Mouse (Mus musculus): ENCODE data around the gene Hist1h2ai. TPM values are rescaled to one million over a fixed set of nuclear protein-coding genes. Genes with fewer than 3 reads are reported as not detected.
"Not testable (repeated sequence)": the region's sequence is repeated elsewhere in the genome, so short reads cannot be mapped to it uniquely, and the experiment has no call there.

The Hist1h2ai gene
- polyA plus RNA-seq, 1 experiment from 2014 or later, result 11.4 TPM

DNA sequence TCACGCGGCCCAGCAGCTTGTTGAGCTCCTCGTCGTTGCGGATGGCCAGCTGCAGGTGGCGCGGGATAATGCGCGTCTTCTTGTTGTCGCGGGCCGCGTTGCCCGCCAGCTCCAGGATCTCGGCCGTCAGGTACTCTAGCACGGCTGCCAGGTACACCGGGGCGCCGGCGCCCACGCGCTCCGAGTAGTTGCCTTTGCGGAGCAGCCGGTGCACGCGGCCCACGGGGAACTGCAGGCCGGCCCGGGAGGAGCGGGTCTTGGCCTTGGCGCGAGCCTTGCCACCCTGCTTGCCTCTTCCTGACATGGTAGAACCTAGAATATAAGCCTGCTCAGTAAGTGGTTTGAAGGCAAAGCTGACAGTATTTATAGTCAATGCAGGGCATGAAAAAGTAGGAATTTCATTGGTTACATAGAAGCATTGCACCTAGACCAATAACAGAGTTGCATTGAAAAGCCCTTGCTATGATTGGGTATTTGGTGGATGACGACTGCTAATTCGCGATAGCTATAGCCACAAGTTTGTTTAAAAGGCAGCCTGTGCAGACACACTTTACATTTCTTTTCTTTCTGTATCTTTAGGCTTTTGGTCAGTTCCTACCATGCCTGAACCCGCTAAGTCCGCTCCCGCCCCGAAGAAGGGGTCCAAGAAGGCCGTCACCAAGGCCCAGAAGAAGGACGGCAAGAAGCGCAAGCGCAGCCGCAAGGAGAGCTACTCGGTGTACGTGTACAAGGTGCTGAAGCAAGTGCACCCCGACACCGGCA is 37.5 kb downstream of the Hist1h2ai start, which contains the start of the genes Hist1h2ak and Hist1h2bn:
Gene Hist1h2ak, minus strand, starts transcription at position 304 of the 762 bp plus-strand sequence.
Gene Hist1h2bn, plus strand, starts transcription at position 600 of the 762 bp plus-strand sequence.
- WGBS, result 1% methylated on average over 48 of the region's 50 CpGs
- H3K27me3 ChIP-seq; H3K36me3 ChIP-seq; H3K9me3 ChIP-seq (replicated peaks): not testable (repeated sequence)
- H3K4me3 ChIP-seq, result peak within 1 kb of the TSS; percentile 55
- H3K4me1 ChIP-seq (replicated peaks), result peaks cover 25% of the 10 kb centered on the region
- peak within 1 kb of the TSS; percentile 74 for H3K4me2 ChIP-seq
- peak within 1 kb of the TSS; percentile 92 for H3K27ac ChIP-seq
- peak; percentile 92 for ATAC-seq (replicated peaks; ENCODE audit: insufficient number of reproducible peaks, insufficient read depth, low FRiP score, low read depth)
- H3K9ac ChIP-seq, result peak within 1 kb of the TSS; percentile 60

DNA sequence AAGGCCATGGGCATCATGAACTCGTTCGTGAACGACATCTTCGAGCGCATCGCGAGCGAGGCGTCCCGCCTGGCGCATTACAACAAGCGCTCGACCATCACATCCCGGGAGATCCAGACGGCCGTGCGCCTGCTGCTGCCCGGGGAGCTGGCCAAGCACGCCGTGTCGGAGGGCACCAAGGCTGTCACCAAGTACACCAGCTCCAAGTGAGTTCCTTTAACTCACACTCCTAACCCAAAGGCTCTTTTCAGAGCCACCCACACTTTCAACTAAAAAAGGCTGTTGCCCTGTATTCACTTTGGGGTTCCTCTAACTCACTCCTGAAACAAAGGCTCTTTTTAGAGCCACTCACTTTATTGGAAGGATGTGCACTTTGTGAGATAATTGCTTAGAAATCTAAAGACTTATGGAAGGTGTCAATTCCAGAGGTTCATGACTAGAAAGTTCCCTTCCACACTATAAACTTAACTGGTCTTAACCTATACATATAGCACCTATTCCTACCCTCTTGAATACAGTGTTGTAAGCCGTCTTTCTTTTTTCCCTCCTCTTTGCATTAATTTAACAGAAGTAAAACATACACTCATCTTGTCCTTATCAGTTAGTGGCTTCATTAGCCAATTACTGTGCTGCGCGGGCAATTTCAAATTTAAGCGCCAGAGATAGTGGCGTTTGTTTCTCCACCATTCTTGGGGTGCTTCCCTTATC is 38.2 kb downstream of the Hist1h2ai start:
- peak overlapping the region; percentile 92 for H3K27ac ChIP-seq
- not testable (repeated sequence) for ATAC-seq (replicated peaks; ENCODE audit: insufficient number of reproducible peaks, insufficient read depth, low FRiP score, low read depth); H3K27me3 ChIP-seq; H3K9me3 ChIP-seq (replicated peaks); H3K36me3 ChIP-seq
- peak overlapping the region; percentile 74 for H3K4me2 ChIP-seq
- H3K9ac ChIP-seq, result peak overlapping the region; percentile 57
- H3K4me1 ChIP-seq (replicated peaks), result peaks cover 23% of the 10 kb centered on the region
- WGBS, result 2% methylated on average over 17 of the region's 26 CpGs
- H3K4me3 ChIP-seq, result peak overlapping the region; percentile 55

DNA sequence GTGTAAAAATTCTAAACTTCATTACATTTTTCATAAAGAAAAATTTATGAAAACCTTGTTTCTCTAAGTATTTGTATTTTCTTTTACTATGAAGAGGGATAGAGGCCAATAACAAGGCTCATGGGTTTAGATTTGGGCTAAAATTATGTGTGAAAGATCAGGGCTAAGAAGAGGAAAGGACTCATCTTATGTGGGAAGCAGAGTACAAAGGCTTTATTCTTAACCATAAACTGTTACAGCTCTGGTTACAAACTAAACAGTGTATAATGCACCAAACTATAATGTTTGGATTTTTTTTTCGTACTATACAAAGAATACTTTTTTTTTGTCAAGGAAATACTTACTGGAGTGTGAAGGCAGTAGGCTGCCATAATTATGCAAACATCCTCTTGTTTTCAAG is 39.5 kb downstream of the Hist1h2ai start:
- no peak for ATAC-seq (replicated peaks; ENCODE audit: insufficient number of reproducible peaks, insufficient read depth, low FRiP score, low read depth)
- no peak overlapping the region for H3K27ac ChIP-seq
- H3K4me3 ChIP-seq, result 0 out of 2 replicates have a peak overlapping the region, but pooled peaks have one; percentile 11
- no peaks in the 10 kb centered on the region for H3K36me3 ChIP-seq
- no peak overlapping the region for H3K9ac ChIP-seq
- H3K4me1 ChIP-seq (replicated peaks), result peaks cover 20% of the 10 kb centered on the region
- H3K9me3 ChIP-seq (replicated peaks), result no peaks in the 10 kb centered on the region
- H3K4me2 ChIP-seq, result peak overlapping the region; percentile 48
- H3K27me3 ChIP-seq, result no peaks in the 10 kb centered on the region
- WGBS, result 82% methylated on average over 1 of the region's 1 CpGs

Small RNA genes lying within 50 kb of the gene (microRNA-seq; reads per million reads assigned to microRNA genes)
- gene Gm44357 (not detected), gene Gm44367 (not detected), gene Gm44454 (not detected)

Other genes starting within 250 kb of the Hist1h2ai start
- gene Nkapl, start 247.9 kb upstream of the Hist1h2ai start, polyA plus RNA-seq (2015; fragmentation: Nextera tagmentation; extraction: Ambion mirVana), result 1.4 and 1.5 TPM in 2 replicates
- 1.4 and 2.2 TPM in 2 replicates for gene Zkscan4, start 237.5 kb upstream of the Hist1h2ai start, polyA plus RNA-seq (2015; fragmentation: Nextera tagmentation; extraction: Ambion mirVana)
- not detected in 2 replicates for gene Gm10065, start 237.0 kb upstream of the Hist1h2ai start, polyA plus RNA-seq (2015; fragmentation: Nextera tagmentation; extraction: Ambion mirVana)
- gene AK157302, start 221.2 kb upstream of the Hist1h2ai start, polyA plus RNA-seq (2015; fragmentation: Nextera tagmentation; extraction: Ambion mirVana), result 0.71 and 0.76 TPM in 2 replicates
- 15.7 and 17.9 TPM in 2 replicates for gene Gm11273, start 215.0 kb upstream of the Hist1h2ai start, polyA plus RNA-seq (2015; fragmentation: Nextera tagmentation; extraction: Ambion mirVana)
- gene Zkscan8, start 185.3 kb upstream of the Hist1h2ai start, polyA plus RNA-seq (2015; fragmentation: Nextera tagmentation; extraction: Ambion mirVana), result 3.5 and 4.0 TPM in 2 replicates
- gene Olfr1366, start 173.6 kb upstream of the Hist1h2ai start, polyA plus RNA-seq (2015; fragmentation: Nextera tagmentation; extraction: Ambion mirVana), result 0.10 TPM in 1 of 2 replicates, not detected in the other
- gene Olfr1535, start 156.5 kb upstream of the Hist1h2ai start, polyA plus RNA-seq (2015; fragmentation: Nextera tagmentation; extraction: Ambion mirVana), result not detected in 2 replicates
- gene Olfr1364, start 134.7 kb upstream of the Hist1h2ai start, polyA plus RNA-seq (2015; fragmentation: Nextera tagmentation; extraction: Ambion mirVana), result not detected in 2 replicates
- not detected in 2 replicates for gene Olfr1362, start 102.4 kb upstream of the Hist1h2ai start, polyA plus RNA-seq (2015; fragmentation: Nextera tagmentation; extraction: Ambion mirVana)
- not detected in 2 replicates for gene Olfr11, start 73.9 kb upstream of the Hist1h2ai start, polyA plus RNA-seq (2015; fragmentation: Nextera tagmentation; extraction: Ambion mirVana)
- gene Olfr1361, start 53.0 kb upstream of the Hist1h2ai start, polyA plus RNA-seq (2015; fragmentation: Nextera tagmentation; extraction: Ambion mirVana), result not detected in 2 replicates
- gene Olfr1360, start 39.0 kb upstream of the Hist1h2ai start, polyA plus RNA-seq (2015; fragmentation: Nextera tagmentation; extraction: Ambion mirVana), result not detected in 2 replicates
- gene Olfr1359, start 18.3 kb upstream of the Hist1h2ai start, polyA plus RNA-seq (2015; fragmentation: Nextera tagmentation; extraction: Ambion mirVana), result not detected in 2 replicates
- gene Hist1h2bl, start 279 bp upstream of the Hist1h2ai start, polyA plus RNA-seq (2015; fragmentation: Nextera tagmentation; extraction: Ambion mirVana), result 0.47 and 1.3 TPM in 2 replicates
- gene Hist1h3h, start 1.2 kb downstream of the Hist1h2ai start, polyA plus RNA-seq (2015; fragmentation: Nextera tagmentation; extraction: Ambion mirVana), result 1.5 and 5.4 TPM in 2 replicates
- gene Hist1h2bm, start 5.6 kb downstream of the Hist1h2ai start, polyA plus RNA-seq (2015; fragmentation: Nextera tagmentation; extraction: Ambion mirVana), result 1.3 and 2.3 TPM in 2 replicates
- gene Hist1h4j, start 18.6 kb downstream of the Hist1h2ai start, polyA plus RNA-seq (2015; fragmentation: Nextera tagmentation; extraction: Ambion mirVana), result 0.66 and 0.67 TPM in 2 replicates
- 1.3 and 3.0 TPM in 2 replicates for gene Hist1h4k, start 34.1 kb downstream of the Hist1h2ai start, polyA plus RNA-seq (2015; fragmentation: Nextera tagmentation; extraction: Ambion mirVana)
- gene Hist1h2ak, start 37.4 kb downstream of the Hist1h2ai start, polyA plus RNA-seq (2015; fragmentation: Nextera tagmentation; extraction: Ambion mirVana), result 9.5 and 11.0 TPM in 2 replicates
- gene Hist1h2bn, start 37.7 kb downstream of the Hist1h2ai start, polyA plus RNA-seq (2015; fragmentation: Nextera tagmentation; extraction: Ambion mirVana), result 2.0 and 3.0 TPM in 2 replicates
- 8.6 and 10.7 TPM in 2 replicates for gene Hist1h1b, start 64.2 kb downstream of the Hist1h2ai start, polyA plus RNA-seq (2015; fragmentation: Nextera tagmentation; extraction: Ambion mirVana)
- gene Hist1h3i, start 66.9 kb downstream of the Hist1h2ai start, polyA plus RNA-seq (2015; fragmentation: Nextera tagmentation; extraction: Ambion mirVana), result 56.3 and 60.4 TPM in 2 replicates
- 2.3 and 3.2 TPM in 2 replicates for gene Hist1h2an, start 70.8 kb downstream of the Hist1h2ai start, polyA plus RNA-seq (2015; fragmentation: Nextera tagmentation; extraction: Ambion mirVana)
- 0.86 and 1.4 TPM in 2 replicates for gene Hist1h2bp, start 71.0 kb downstream of the Hist1h2ai start, polyA plus RNA-seq (2015; fragmentation: Nextera tagmentation; extraction: Ambion mirVana)
- gene Hist1h2bq, start 93.8 kb downstream of the Hist1h2ai start, polyA plus RNA-seq (2015; fragmentation: Nextera tagmentation; extraction: Ambion mirVana), result 7.2 and 7.3 TPM in 2 replicates
- gene Hist1h2ao, start 94.0 kb downstream of the Hist1h2ai start, polyA plus RNA-seq (2015; fragmentation: Nextera tagmentation; extraction: Ambion mirVana), result 3.5 TPM in 1 of 2 replicates, not detected in the other
- not detected in 2 replicates for gene Hist1h4m, start 95.3 kb downstream of the Hist1h2ai start, polyA plus RNA-seq (2015; fragmentation: Nextera tagmentation; extraction: Ambion mirVana)
- 6.2 and 11.6 TPM in 2 replicates for gene Hist1h4n, start 115.8 kb downstream of the Hist1h2ai start, polyA plus RNA-seq (2015; fragmentation: Nextera tagmentation; extraction: Ambion mirVana)
- 1,372 and 1,424 TPM in 2 replicates for gene Hist1h2ap, start 117.1 kb downstream of the Hist1h2ai start, polyA plus RNA-seq (2015; fragmentation: Nextera tagmentation; extraction: Ambion mirVana)
- 7.8 TPM in 2 replicates for gene Hist1h2br, start 117.3 kb downstream of the Hist1h2ai start, polyA plus RNA-seq (2015; fragmentation: Nextera tagmentation; extraction: Ambion mirVana)
- 3.8 and 5.1 TPM in 2 replicates for gene Zfp184, start 228.7 kb downstream of the Hist1h2ai start, polyA plus RNA-seq (2015; fragmentation: Nextera tagmentation; extraction: Ambion mirVana)

All from heart, embryonic 15.5 days (tissue).